Mouse (Mus musculus): ENCODE data around the gene Psmd4. TPM values are rescaled to one million over a fixed set of nuclear protein-coding genes. Genes with fewer than 3 reads are reported as not detected.
"Not testable (repeated sequence)": the region's sequence is repeated elsewhere in the genome, so short reads cannot be mapped to it uniquely, and the experiment has no call there.

Gene Psmd4
- polyA plus RNA-seq, 1 experiment from 2014 or later = 198 TPM

DNA sequence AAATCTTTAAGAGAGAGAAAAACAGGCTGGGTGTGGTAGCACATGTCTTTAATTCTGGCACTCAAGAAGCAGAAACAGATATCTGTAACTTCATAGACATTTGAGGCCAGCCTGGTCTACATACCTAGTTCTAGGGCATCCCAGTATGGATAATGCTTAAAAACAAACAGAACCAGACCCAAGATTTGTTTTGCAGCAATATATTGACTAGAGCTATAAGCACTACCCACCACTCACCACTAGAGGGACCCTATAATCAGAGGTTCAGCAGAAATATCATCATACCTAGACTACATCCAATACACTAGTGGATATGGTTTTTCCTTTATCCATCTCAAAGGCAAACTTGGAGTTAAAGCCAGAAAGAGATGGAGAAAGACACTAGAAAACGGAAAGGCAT is 10.5 kb upstream of the Psmd4 start:
- H3K9ac ChIP-seq = no peak overlapping the region
- no peaks in the 10 kb centered on the region for H3K27me3 ChIP-seq (replicated peaks)
- H3K4me2 ChIP-seq = no peak overlapping the region
- ATAC-seq (ENCODE audit: extremely low read depth, insufficient number of reproducible peaks, low FRiP score, low TSS enrichment) = no peak
- H3K36me3 ChIP-seq = peaks cover 5% of the 10 kb centered on the region
- no peaks in the 10 kb centered on the region for H3K9me3 ChIP-seq
- 32% methylated on average over 1 of the region's 1 CpGs for WGBS
- H3K4me3 ChIP-seq = no peak overlapping the region
- H3K27ac ChIP-seq (replicated peaks) = no peak overlapping the region
- H3K4me1 ChIP-seq = peaks cover 32% of the 10 kb centered on the region

DNA sequence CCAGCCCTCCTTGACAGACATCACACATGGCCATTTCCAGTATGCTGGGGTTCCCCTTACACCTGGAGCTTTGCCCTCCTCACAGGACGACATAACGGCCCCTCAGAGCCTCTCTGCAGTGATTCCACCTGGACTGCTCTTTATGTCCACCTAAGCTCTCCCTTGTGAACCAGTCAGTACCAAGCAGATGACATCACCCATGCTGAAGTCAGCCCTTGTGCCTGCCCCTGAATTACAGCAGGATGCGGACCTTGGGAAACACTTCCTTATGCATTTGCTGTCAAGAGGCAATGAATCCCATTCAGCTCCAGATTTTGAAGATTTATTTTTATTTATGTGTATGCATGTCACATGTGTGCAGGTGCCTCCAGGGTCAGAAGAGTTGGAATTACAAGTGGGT is 5.5 kb upstream of the Psmd4 start:
- no peaks in the 10 kb centered on the region for H3K9me3 ChIP-seq
- ATAC-seq (ENCODE audit: extremely low read depth, insufficient number of reproducible peaks, low FRiP score, low TSS enrichment) = no peak; the same call in 1 of the 2 replicates
- H3K27ac ChIP-seq (replicated peaks) = no peak overlapping the region
- WGBS = 69% methylated on average over 3 of the region's 3 CpGs
- no peaks in the 10 kb centered on the region for H3K36me3 ChIP-seq
- H3K4me3 ChIP-seq = no peak overlapping the region
- H3K9ac ChIP-seq = no peak overlapping the region
- H3K27me3 ChIP-seq (replicated peaks) = no peaks in the 10 kb centered on the region
- H3K4me2 ChIP-seq = no peak overlapping the region
- H3K4me1 ChIP-seq = peaks cover 1% of the 10 kb centered on the region

DNA sequence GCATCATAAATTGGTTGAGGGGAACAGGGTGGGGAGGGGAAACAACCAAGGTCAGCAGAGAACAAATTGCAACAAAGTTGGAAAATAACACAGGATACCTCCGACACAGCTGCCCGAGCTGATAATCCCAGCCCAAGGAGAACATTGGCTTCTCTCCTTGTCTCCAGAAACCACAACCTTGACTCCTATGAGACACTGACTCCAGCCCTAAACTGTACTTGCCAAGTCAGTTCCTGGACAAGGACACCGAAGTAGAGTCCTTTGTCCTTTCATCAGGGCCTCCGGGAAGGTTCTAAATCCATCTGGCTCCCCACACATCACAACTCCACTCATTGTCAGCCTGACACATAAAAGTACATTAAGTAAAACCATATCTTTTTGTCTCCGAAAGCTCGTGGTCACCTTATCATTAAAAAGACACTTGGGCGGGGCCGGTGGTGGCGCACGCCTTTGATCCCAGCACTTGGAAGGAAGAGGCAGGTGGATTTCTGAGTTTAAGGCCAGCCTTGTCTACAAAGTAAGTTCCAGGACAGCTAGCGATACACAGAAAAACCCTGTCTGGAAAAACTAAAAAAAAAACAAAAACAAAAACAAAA is 4.1 kb upstream of the Psmd4 start:
- Histone ChIP-seq H3K9me3 (no peaks in the 10 kb centered on the region), H3K4me2 (no peak overlapping the region), H3K4me3 (no peak overlapping the region), H3K27me3 (replicated peaks) (no peaks in the 10 kb centered on the region), H3K27ac (replicated peaks) (no peak overlapping the region), H3K4me1 (peaks cover 8% of the 10 kb centered on the region), H3K36me3 (no peaks in the 10 kb centered on the region), H3K9ac (no peak overlapping the region)
- 73% methylated on average over 11 of the region's 11 CpGs for WGBS
- no peak for ATAC-seq (ENCODE audit: extremely low read depth, insufficient number of reproducible peaks, low FRiP score, low TSS enrichment)

DNA sequence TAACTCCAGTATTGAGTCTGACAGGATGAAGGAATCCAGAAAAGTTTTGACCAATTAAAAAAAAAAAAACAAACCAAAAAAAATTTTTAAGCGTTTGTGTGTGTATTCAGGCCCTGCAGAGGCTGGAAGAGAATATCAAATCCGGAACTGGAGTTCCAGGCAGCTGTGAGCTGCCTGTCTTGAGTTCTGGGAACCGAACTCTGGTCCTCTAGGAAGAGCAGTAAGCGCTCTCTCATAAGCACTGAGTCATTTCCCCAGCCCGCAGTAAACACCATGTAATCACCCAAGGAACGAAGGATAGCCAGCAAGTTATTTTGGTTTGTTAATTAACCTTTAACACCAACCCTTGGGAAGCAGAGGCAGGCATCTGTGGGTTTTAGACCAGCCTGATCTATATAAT is 837 bp upstream of the Psmd4 start:
- H3K4me2 ChIP-seq = no peak overlapping the region; the same call in 1 of the 2 replicates
- H3K4me1 ChIP-seq = peaks cover 13% of the 10 kb centered on the region
- ATAC-seq (ENCODE audit: extremely low read depth, insufficient number of reproducible peaks, low FRiP score, low TSS enrichment) = no peak
- 71% methylated on average over 6 of the region's 6 CpGs for WGBS
- H3K9me3 ChIP-seq = no peaks in the 10 kb centered on the region
- H3K27ac ChIP-seq (replicated peaks) = no peak overlapping the region
- H3K9ac ChIP-seq = no peak overlapping the region
- H3K4me3 ChIP-seq = no peak overlapping the region; the same call in 1 of the 2 replicates
- H3K36me3 ChIP-seq = peaks cover 15% of the 10 kb centered on the region
- no peaks in the 10 kb centered on the region for H3K27me3 ChIP-seq (replicated peaks)

DNA sequence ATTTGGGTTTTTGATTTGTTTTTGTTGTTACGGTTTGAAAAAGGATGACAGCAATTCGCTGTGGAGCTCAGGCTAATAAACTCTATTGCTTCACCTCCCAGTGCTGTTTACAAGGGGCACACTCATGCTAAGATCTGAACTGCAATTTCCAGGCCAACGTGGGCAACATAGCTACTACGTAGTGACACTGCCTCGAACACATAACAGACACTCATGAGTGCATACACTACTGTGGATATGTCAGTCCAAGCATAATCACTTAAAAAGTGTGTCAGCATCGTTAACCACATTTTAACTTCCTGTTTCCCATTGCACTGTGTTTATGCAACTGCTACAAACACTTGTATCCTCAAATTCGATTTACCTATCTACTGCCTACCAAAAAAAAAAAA is 420 bp upstream of the Psmd4 start:
- no peak for ATAC-seq (ENCODE audit: extremely low read depth, insufficient number of reproducible peaks, low FRiP score, low TSS enrichment)
- H3K4me2 ChIP-seq = peak overlapping the region; percentile 77
- H3K27me3 ChIP-seq (replicated peaks) = no peaks in the 10 kb centered on the region
- H3K9ac ChIP-seq = peak overlapping the region; percentile 96
- 28% methylated on average over 7 of the region's 7 CpGs for WGBS
- H3K36me3 ChIP-seq = peaks cover 20% of the 10 kb centered on the region
- H3K27ac ChIP-seq (replicated peaks) = peak overlapping the region; percentile 74
- H3K9me3 ChIP-seq = no peaks in the 10 kb centered on the region
- peak overlapping the region; percentile 89 for H3K4me3 ChIP-seq
- H3K4me1 ChIP-seq = peaks cover 13% of the 10 kb centered on the region

DNA sequence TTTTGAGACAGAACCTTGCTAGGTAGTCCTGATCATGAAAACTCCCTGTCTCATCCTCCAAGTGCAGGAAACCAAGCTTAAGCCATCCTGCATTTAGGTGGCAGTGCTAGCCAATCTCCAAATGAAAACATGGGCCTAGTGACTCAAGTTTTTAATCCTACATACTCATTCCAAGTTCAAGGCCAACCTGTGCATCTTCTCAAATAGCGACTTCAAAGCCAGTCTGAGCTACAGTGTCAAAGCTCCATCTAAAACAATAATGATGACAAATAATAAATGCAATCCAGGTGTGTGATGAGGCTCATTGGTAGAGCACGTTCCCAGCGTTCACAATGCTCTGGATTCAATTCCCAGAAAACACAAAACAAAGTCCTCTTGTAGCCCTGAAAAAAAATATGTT is 789 bp downstream of the Psmd4 start:
- H3K27me3 ChIP-seq (replicated peaks) = no peaks in the 10 kb centered on the region
- peak overlapping the region; percentile 96 for H3K9ac ChIP-seq
- H3K4me1 ChIP-seq = peaks cover 13% of the 10 kb centered on the region
- peak overlapping the region; percentile 62; the same call in 1 of the 2 replicates for H3K27ac ChIP-seq (replicated peaks)
- ATAC-seq (ENCODE audit: extremely low read depth, insufficient number of reproducible peaks, low FRiP score, low TSS enrichment) = no peak
- H3K9me3 ChIP-seq = no peaks in the 10 kb centered on the region
- H3K4me2 ChIP-seq = peak overlapping the region; percentile 77
- 16% methylated on average over 3 of the region's 3 CpGs for WGBS
- peak overlapping the region; percentile 89 for H3K4me3 ChIP-seq
- peaks cover 31% of the 10 kb centered on the region for H3K36me3 ChIP-seq

DNA sequence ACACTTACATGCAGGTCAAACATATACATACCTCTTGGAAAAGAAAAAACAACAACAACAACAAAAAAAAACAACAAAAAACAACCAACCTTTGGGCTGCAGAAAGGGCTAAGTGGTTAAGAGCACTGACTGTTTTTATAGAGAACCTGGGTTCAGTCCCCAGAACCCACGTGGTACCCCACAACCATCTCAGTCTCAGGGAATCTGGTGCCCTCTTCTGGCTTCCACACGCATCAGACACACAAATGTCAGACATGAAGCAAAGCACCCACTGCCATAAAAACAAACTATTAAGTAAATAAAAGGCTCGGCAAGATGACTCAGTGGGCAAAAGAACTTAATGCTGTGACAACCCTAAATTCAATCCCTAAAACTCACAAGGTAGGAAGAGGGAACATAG is 12.5 kb downstream of the Psmd4 start:
- peaks cover 57% of the 10 kb centered on the region for H3K36me3 ChIP-seq
- 64% methylated on average over 3 of the region's 3 CpGs for WGBS

DNA sequence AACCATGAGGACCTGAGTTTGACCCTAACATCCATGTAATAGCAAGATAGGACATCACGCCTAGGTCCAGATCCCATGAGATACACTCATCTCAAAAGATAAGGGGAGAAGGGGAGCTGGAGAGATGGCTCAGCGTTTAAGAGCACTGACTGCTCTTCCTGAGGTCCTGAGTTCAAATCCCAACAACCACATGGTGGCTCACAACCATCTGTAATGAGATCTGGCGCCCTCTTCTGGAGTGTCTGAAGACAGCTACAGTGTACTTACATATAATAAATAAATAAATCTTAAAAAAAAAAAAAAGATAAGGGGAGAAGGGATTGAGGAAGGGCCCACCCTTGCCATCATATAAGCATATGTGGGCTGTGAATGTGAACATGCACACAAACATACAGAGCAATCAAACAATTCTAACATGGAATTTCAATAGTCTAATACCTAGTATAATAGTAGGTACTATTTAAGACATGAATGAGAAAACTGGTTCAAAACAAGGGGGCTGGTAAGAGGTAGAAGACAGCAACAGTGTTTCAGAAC is 13.1 kb downstream of the Psmd4 start:
- WGBS = 60% methylated on average over 3 of the region's 3 CpGs

More for the DNA sequence above, 12.5 kb downstream of the Psmd4 start:
- no peak overlapping the region for H3K27ac ChIP-seq (replicated peaks)
- H3K9me3 ChIP-seq = no peaks in the 10 kb centered on the region
- no peak overlapping the region for H3K4me3 ChIP-seq
- no peaks in the 10 kb centered on the region for H3K27me3 ChIP-seq (replicated peaks)
- no peak overlapping the region for H3K9ac ChIP-seq
- H3K4me1 ChIP-seq = peaks cover 25% of the 10 kb centered on the region
- no peak overlapping the region for H3K4me2 ChIP-seq
- no peak for ATAC-seq (ENCODE audit: extremely low read depth, insufficient number of reproducible peaks, low FRiP score, low TSS enrichment)

DNA sequence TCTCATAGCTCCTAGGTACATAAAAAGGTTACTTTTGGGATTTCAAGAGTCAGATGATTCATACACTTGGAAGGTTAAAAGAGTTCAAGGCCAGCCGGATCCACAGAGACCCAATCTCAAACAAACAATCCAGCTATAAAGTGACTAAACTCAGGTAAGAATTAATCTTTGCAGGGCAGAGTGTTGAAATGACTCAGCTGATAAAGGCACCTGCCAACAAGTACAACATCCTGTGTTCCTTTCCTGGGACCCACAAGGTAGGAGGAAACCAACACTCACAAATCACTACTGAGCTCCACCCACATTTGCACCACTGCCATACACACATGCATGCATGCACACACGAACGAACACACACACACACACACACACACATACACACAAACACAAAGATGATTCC is 13.8 kb downstream of the Psmd4 start:
- Histone ChIP-seq H3K27me3 (replicated peaks) (no peaks in the 10 kb centered on the region), H3K4me3 (no peak overlapping the region), H3K27ac (replicated peaks) (no peak overlapping the region), H3K4me1 (peaks cover 35% of the 10 kb centered on the region), H3K9ac (no peak overlapping the region), H3K36me3 (peaks cover 44% of the 10 kb centered on the region), H3K4me2 (no peak overlapping the region), H3K9me3 (no peaks in the 10 kb centered on the region)
- ATAC-seq (ENCODE audit: extremely low read depth, insufficient number of reproducible peaks, low FRiP score, low TSS enrichment) = no peak
- WGBS = 84% methylated on average over 3 of the region's 3 CpGs

More for the DNA sequence above, 13.1 kb downstream of the Psmd4 start:
- H3K27me3 ChIP-seq (replicated peaks); H3K4me2 ChIP-seq; H3K27ac ChIP-seq (replicated peaks); H3K9me3 ChIP-seq; ATAC-seq (ENCODE audit: extremely low read depth, insufficient number of reproducible peaks, low FRiP score, low TSS enrichment); H3K9ac ChIP-seq; H3K4me3 ChIP-seq: not testable (repeated sequence)
- H3K4me1 ChIP-seq = peaks cover 31% of the 10 kb centered on the region
- H3K36me3 ChIP-seq = peaks cover 51% of the 10 kb centered on the region

DNA sequence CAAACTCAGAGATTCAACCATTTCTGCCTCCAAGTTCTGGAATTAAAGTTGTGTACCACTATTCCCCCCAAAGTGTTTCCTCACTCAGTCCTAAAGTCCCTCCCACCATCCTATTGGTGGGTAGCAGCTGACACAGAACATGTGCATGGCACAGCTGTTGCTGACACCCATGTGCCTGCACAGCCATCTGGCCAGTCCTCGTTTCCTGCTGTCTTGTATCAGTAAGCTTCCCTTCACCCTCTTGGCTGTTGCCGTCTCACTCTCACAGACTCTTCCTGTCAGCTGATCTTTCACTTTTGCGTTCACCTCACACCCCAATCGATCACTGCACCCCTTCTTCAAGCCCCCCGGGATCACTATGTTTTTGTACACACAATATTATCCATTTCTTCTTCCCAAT is 14.7 kb downstream of the Psmd4 start:
- Histone ChIP-seq H3K4me3 (no peak overlapping the region), H3K4me2 (no peak overlapping the region), H3K9ac (peak overlapping the region; percentile 33; the same call in 1 of the 2 replicates), H3K36me3 (peaks cover 35% of the 10 kb centered on the region), H3K9me3 (no peaks in the 10 kb centered on the region), H3K27me3 (replicated peaks) (no peaks in the 10 kb centered on the region), H3K27ac (replicated peaks) (0 out of 2 replicates have a peak overlapping the region, but pooled peaks have one; percentile 8), H3K4me1 (peaks cover 35% of the 10 kb centered on the region)
- WGBS = 43% methylated on average over 5 of the region's 5 CpGs
- ATAC-seq (ENCODE audit: extremely low read depth, insufficient number of reproducible peaks, low FRiP score, low TSS enrichment) = no peak

DNA sequence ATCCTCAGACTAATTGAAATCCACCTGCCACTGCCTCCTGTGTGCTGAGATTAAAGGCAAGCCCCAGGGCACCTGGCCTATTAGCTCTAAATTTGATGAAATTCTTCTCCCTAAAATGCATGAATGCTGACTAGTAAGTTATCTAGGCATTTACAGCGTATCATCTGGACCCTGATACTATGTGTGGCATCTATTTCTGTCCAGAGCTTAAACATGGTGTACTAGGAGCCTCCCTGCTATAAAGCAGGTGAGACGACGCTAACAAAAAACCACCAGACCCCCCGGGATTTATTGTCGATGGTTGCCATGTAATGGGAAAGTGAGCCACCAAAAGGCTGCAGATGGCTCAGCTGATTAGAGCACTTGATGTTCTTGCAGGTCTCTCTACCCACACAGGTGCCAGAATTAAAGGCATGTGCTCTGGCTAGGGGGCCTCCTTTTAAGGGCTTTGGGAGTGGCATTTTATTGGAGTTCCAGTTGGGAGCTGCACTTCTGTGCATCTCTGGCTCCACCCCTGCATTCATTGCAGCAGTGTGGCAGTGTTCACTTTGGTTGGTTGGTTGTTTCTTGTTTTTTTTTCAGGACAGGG is 15.3 kb downstream of the Psmd4 start:
- Histone ChIP-seq H3K9me3 (no peaks in the 10 kb centered on the region), H3K4me1 (peaks cover 35% of the 10 kb centered on the region), H3K4me3 (no peak overlapping the region), H3K36me3 (peaks cover 29% of the 10 kb centered on the region), H3K4me2 (no peak overlapping the region), H3K27me3 (replicated peaks) (no peaks in the 10 kb centered on the region), H3K27ac (replicated peaks) (no peak overlapping the region), H3K9ac (no peak overlapping the region)
- no peak for ATAC-seq (ENCODE audit: extremely low read depth, insufficient number of reproducible peaks, low FRiP score, low TSS enrichment)
- 58% methylated on average over 5 of the region's 5 CpGs for WGBS

DNA sequence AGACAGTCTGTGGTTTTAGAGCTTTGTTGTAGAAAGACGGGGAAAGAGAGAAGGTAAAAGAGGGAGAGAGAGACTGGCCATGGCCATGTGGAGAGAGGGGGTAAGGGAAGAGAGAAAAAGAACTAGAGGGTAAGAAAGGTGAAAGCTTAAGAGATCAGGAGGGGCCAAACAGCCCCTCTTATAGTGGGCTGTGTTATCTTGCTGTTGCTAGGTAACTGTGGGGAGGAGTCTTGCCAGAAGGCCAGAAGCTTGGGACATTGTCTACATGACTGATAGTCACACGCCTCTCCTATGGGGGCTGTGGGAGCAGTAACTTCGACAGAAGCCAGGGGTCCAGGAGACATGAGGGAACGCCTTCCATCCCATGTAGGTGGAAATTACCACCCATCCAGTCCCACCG is 17.2 kb downstream of the Psmd4 start:
- 24% methylated on average over 5 of the region's 5 CpGs for WGBS
- peak overlapping the region; percentile 70 for H3K9ac ChIP-seq

More for the DNA sequence above, 17.2 kb downstream of the Psmd4 start:
- no peaks in the 10 kb centered on the region for H3K9me3 ChIP-seq
- peaks cover 10% of the 10 kb centered on the region for H3K36me3 ChIP-seq
- H3K27me3 ChIP-seq (replicated peaks) = no peaks in the 10 kb centered on the region
- H3K27ac ChIP-seq (replicated peaks) = peak overlapping the region; percentile 84
- peak overlapping the region; percentile 71 for H3K4me2 ChIP-seq
- H3K4me1 ChIP-seq = peaks cover 35% of the 10 kb centered on the region
- ATAC-seq (ENCODE audit: extremely low read depth, insufficient number of reproducible peaks, low FRiP score, low TSS enrichment) = no peak
- peak overlapping the region; percentile 40 for H3K4me3 ChIP-seq

Data from heart, embryonic 13.5 days (tissue).